Mouse (Mus musculus): Measurements from ENCODE around the gene Prmt2. TPM values are rescaled to one million over a fixed set of nuclear protein-coding genes. Genes with fewer than 3 reads are reported as not detected.

Prmt2 gene
- polyA plus RNA-seq, 1 experiment from 2014 or later, result 51.3 TPM

MicroRNAs encoded within 50 kb of the gene (microRNA counts, 519-probe panel; counts per million panel counts)
- microRNA mmu-miR-678, result 1,540 counts per million, percentile 8 among the panel's probes with 10 or more counts

Small RNAs within 50 kb of the gene (microRNA-seq; reads per million reads assigned to microRNA genes)
- gene Mir678, result not detected

Other genes with a start within 250 kb of the Prmt2 start
- 17.5 and 18.3 TPM in 2 replicates for gene Zfp280b, start 205.2 kb downstream of the Prmt2 start, polyA plus RNA-seq (2015; fragmentation: Nextera tagmentation; extraction: Ambion mirVana)
- gene Slc5a4b, start 126.9 kb downstream of the Prmt2 start, polyA plus RNA-seq (2015; fragmentation: Nextera tagmentation; extraction: Ambion mirVana), result 0.08 TPM in 1 of 2 replicates, not detected in the other
- gene Slc5a4a, start 90.4 kb downstream of the Prmt2 start, polyA plus RNA-seq (2015; fragmentation: Nextera tagmentation; extraction: Ambion mirVana), result not detected in 2 replicates
- 2.5 and 2.8 TPM in 2 replicates for gene S100b, start 16.0 kb upstream of the Prmt2 start, polyA plus RNA-seq (2015; fragmentation: Nextera tagmentation; extraction: Ambion mirVana)
- gene Dip2a, start 107.4 kb upstream of the Prmt2 start, polyA plus RNA-seq (2015; fragmentation: Nextera tagmentation; extraction: Ambion mirVana), result 9.5 and 10.9 TPM in 2 replicates
- gene AC141477.1, start 202.6 kb upstream of the Prmt2 start, polyA plus RNA-seq (2015; fragmentation: Nextera tagmentation; extraction: Ambion mirVana), result 1.7 TPM in 1 of 2 replicates, not detected in the other
- gene Pcnt, start 204.9 kb upstream of the Prmt2 start, polyA plus RNA-seq (2015; fragmentation: Nextera tagmentation; extraction: Ambion mirVana), result 13.6 and 14.1 TPM in 2 replicates
- gene 2610028H24Rik, start 211.2 kb upstream of the Prmt2 start, polyA plus RNA-seq (2015; fragmentation: Nextera tagmentation; extraction: Ambion mirVana), result not detected in 2 replicates
- gene Mcm3ap, start 231.1 kb upstream of the Prmt2 start, polyA plus RNA-seq (2015; fragmentation: Nextera tagmentation; extraction: Ambion mirVana), result 41.8 and 42.5 TPM in 2 replicates
- 5.4 and 5.6 TPM in 2 replicates for gene Ybey, start 231.2 kb upstream of the Prmt2 start, polyA plus RNA-seq (2015; fragmentation: Nextera tagmentation; extraction: Ambion mirVana)

All from stomach, embryonic 15.5 days (tissue).